Mouse (Mus musculus): Measurements from ENCODE around the gene Blvrb.

Gene Blvrb

DNA sequence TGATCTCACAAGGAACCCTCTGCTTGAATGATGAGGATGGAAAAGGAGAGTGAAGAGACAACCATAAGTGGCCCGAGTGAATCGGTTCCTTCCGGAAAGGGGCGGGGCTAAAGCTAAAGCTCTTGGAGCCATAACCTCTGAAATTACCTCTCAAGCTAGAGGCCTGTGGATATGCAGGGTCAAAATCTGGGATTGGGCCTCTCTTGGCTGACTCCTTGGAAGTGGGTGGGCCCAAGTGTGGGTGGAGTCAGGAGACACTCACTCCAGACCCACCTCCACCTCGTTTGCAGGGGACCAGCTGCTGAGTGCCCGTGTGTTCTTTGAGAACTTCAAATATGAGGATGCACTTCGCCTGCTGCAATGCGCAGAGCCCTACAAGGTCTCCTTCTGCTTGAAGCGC lies 67.2 kb downstream of the Blvrb start:
- DNase-seq (ENCODE audit: low spot score in 2 of 2): no peak

Measured in left cerebral cortex, adult 9 months (tissue).